Mouse (Mus musculus): ENCODE measurements at regions not wholly inside any gene's neighbourhood (a gene's known extent, or its start where the extent isn't known, plus 50 kb on each side); places are given as distances from the start of the nearest gene placed in this dataset.

DNA sequence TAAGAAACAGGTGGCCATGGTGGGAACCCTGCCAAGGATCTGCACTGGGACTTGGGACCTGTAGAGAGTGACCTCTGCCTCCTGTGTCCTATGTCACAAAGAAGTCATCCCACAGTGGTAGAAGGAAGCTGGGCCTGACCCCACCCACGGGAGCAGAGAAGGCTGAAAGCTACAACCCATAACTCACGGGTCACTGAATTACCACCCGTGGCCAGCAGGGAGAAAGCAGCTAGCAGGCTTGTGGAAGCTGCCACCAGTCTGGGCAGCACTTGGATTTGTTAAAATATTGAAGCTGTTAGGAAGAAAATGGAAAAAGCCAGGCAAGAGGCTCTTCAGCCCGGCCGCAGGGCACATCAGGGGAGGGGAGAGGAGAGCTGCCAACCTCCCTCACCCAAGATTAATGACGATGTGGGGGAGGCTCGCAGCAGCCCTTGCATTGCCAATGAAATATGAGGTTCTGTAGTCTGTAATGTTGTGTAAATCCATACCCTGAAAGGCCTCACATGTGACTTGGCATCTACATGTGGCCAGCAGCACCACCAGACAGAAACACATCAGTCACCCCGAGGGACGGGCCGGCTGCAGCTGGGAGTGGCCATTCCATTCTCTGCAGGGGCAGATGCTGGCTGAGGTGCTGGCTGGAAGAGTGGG, 94.5 kb downstream of the Olfm1 start:
- DNase-seq = no peak

DNA sequence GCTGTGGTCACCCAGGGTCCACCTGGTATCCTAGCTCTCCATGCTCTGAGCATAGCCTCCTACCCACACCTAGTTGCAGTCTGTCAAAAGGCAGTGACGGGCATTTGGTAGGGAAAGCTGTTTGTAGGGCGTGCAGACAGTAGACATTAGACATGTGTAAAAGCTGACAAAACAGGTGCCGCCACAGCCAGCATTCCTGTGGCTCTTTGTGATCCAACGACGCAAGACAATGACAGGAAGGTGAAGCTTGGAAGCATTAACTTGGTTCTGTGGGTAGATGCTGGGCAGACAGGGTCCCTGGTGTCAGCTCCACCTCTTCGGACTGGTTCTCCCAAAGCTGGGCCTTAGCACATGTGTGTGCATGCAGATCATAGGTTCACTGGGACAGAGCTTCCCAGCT, 96.5 kb downstream of the Olfm1 start:
- DNase-seq = no peak

DNA sequence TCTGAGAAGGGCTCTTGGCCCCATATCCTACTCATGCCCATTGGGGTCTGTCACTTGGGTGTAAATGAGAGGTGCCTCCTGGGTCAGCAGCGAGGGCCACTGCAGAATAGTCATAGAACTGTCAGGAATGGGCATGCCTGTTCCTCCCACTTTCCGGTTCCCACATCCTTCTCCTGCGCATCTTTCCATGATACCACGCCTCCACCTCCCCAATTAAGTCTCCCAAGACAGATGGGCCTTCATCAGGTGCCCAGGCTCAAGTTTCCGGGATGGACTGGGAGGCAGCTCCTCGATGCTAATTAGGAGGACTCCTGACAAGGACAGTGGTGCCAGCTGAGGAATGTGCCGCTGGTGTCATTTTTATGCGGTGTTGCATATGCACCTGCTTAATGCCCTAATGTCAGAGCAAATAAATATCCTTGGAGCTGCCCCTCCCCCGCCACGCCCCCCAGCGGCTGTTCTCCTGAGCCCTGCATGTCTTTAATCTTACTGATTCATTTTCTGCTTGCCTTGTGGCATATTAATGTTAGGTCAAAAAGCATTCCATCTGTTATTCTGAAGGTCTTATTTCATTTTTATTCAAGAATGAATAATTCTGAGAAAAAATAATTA, 97.2 kb downstream of the Olfm1 start:
- no peak for DNase-seq

DNA sequence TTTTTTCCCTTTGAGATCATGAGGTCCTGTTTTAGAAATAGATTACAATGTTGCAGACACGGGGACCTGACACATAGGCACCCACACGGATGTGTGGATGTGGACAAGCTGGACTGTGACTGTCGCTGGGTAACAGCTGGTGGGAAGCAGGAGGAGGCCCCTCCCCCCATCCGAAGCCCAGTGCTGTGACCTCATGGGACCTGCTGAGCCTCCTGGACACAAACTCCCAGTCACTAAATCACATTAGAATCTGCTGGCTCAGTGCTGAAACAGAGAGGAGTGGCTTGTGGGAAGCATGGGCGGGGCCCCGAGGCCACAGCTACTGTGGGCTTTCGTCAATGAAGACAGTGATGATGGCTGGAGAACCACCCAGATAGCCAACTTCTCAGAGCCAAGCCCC, 101.7 kb downstream of the Olfm1 start:
- DNase-seq = no peak

DNA sequence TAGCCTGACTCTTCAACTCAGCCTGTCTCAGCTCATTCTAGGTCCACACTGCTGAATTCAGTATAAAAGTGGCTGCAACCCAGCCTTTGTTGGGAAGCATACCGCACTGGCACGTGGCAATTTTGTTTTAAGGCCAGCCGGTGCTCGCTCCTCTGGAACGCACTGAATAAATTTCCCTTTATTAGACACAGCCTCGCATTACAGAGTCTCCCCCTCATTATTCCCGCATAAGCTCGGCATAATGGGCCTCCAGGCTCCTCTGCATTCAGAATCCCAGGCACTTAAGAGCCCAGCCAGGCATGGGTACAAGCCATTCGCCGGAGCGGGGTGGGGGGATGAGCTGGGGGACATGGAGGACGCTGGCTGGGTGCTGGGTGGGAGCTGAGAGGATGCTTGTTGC, 103.4 kb downstream of the Olfm1 start:
- no peak for DNase-seq

DNA sequence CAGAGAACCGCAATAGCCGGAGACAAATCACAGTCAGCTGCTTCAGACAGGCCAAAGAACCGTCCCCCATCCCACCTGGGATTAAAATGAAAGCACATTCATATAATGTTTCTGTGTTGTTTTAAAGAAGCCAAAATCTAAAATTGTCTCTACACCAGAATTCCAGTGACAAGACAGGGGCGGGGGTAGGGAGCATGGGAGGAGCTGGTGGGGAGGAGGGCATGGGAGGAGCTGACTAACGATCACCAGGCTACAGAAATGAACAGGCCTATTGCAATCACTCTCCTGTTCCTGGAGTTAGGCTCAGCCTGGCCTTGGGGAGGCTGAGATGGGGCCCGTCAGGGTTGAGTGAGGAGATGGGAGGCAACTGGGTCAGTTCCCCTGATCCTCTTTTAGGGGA, 105.9 kb downstream of the Olfm1 start:
- DNase-seq = no peak

DNA sequence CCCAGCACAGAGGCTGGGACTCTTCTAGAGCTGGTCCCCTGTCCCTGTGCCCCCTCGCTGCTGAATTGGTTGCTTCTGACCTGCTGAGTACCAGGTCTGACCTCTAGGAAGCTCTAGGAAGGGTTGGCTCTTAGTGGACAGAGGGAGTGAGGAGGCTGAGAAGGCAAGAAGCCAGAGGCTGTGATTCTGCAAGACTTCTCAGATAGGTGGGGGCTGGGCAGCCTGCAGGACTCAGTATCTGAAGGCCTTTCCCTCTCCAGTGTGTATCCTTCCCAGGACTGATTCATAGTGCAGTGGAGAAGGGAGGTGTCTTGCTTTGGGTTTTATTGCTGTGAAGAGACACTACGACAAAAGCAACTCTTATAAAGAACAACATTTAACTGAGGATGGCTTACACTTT, 106.6 kb downstream of the Olfm1 start:
- no peak for DNase-seq

DNA sequence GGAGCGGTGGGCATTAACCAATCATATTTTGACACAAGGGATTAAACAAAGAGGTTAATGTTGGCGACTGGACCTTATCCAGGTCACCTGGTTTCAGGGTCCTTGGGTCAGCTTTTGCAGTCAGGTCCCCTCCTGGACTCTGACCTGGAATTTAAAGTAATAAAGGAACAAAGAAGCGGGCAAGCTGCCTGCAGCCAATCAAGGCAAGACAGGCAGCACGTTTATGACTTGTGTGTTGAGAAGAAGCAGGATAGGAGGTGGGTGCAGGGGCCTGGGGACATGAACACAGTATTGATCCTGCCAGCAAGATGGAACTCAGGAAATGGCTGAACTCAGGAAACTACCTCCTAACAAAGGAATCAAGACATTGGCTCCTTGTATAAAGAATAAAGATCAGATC, 108.5 kb downstream of the Olfm1 start:
- no peak for DNase-seq

DNA sequence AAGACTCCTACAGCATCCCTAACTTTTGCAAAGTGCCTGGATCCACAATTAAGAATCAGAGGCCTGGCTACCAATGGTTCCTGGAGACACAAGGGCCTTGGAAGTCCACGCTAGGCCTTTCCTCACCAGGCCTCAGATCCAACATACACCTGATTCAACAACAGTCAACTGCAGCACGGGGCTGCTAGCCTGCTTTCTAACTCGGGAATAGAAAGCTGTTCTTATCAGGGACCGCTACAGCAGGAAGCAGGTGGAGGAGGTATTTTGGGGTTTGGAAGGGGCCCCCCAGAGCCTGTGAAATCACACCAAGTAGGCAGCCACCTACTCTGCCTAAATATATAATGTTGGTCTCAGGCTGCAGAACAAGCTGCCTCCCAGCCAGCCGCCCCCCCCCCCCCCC, 111.1 kb downstream of the Olfm1 start:
- DNase-seq = no peak

DNA sequence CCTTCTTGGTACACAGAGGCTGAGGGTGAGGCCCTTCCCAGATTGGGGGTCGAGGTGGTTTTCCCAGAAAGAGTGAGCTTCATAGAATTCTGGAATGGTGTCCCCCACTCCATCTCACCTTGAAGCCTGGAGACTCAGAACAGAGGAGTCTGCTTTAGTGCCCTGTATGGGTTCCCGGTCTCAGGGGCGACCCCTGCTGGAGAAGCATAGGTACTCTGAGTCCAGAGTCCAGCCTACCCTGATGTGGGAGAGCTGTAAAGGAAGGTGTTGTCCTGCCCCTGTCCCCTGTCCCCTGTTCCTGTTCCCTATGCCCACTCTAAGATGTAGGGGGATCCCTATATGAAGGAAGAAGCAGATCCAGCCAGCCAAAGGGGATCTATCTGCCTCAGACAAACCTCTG, 111.9 kb downstream of the Olfm1 start:
- DNase-seq = no peak

GRCm38 (mm10) chr2:28309122-28309521, 116.3 kb downstream of the Olfm1 start:
- no peak for DNase-seq

DNA sequence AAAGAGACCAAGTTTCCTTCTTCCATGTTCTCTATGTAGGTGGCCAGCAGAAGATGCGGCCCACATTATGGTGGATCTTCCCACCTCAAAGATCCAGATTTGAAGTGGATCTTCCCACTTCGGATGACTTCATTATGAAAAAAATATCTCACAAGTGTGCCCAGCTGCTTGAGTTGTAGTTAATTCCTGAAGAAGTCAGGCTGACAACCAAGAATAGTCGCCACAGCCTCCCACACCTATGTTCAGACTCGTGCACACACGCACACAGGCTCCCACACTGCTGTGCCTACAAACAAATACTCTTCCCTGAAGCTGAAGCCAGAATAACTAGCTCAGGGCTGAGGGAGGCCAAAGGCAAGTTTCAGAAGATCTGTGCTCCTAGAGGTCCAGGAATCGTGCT, 119.4 kb downstream of the Olfm1 start:
- DNase-seq = no peak

DNA sequence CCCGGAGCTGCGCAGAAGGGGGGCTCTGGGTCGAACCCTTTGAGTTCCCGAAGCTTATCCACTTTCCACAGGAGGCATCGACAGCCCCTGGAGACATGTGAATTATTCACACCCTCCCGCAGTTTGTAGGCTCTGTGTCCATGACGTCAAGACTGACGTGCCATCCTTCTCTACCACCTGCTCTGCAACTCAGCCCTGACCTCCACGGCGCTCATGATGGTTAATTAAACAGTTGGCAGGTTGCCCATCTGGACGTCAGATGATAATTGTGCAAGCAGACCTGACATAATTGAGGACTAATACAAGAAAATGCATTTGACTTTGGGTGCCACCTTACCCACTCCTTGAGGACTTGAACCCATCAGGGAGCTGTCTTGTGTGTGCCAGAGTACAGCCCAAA, 121.1 kb upstream of the Ppp1r26 start:
- peak; percentile 49 for DNase-seq

GRCm38 (mm10) chr2:28326056-28326455, 120.5 kb upstream of the Ppp1r26 start:
- DNase-seq = no peak

DNA sequence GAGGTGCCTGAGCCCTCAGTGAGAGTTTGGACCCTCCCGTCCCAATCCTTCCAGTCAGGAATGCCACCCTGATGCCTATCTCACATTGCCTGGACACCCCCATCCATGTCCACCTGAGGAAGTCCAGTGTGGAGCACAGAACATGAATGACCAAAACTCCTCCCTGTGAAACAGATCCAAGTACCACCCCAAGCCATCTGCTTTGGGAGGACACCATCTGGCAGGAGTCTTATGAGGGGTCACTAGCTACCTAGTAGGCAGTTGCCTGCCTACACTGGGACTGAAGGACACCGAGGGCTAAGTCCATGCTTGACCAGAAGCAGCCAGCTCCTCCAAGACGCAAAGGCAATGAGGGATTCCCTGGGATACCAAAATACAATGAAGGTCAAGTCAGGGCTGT, 119.9 kb upstream of the Ppp1r26 start:
- DNase-seq = peak; percentile 62

DNA sequence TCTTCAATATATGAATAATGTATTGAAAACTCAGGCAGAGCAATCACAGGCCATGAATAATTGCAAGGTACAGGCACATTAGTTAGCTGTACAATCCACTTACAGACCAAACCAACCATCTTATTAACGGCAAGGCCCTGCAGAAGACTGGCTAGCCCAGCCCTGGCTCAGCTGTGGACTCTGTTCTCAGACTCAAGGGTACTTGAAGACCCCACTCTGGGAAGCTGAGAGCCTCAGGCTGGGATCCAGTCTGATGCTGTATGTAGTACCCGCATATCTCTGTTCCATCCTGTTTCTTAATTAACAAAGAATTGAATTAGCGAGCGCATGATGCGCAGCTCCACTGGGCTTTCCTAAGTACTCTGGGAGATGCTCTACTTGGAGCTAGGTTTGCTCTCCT, 117.5 kb upstream of the Ppp1r26 start:
- DNase-seq = no peak

DNA sequence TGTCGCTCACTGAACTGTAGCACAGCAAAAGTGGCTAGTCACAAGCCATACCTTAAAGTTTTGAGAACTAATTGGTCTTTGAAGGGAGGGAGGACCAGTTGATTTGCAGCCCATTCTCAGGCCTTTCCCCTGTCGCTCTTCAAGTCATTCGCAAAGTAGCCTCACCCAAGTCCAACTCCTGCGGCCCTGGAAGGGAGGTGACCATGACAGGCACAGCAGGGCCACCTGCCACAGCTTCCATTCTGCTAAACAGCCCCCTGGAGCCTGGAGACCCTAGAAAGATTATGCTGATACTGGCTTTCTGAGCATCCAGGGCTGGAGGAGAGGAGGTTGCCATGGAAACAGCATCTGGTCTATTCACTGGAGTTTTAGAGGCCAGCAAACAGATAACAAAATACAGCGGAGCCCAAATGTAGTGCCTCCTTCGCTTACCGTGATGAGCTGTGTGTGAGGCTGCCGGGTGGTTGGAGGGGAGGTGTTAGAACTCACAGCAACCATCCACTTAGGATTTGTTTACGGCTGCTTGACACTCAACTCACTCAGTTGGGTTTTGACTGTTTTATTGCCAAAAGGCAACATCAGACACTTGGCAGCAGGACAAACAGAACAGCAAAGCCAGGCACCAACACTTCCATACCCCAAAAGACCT, 111.3 kb upstream of the Ppp1r26 start:
- DNase-seq = no peak

DNA sequence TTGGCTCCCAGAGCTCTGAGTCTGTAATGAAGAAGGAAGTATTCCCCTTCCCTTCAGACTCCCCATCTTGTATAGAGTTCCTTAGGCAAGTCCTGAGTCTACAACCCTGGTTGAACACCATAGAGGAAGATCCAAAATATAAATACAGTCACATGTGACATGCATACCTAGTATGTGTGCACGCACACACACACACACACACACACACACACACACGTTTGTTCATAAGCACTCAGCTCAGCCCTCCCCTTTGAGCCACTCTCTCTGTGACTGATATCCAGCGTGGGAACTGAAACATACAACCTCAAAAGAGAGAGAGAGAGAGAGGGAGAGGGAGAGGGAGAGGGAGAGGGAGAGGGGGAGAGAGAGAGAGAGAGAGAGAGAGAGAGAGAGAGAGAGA, 110.8 kb upstream of the Ppp1r26 start:
- no peak for DNase-seq

DNA sequence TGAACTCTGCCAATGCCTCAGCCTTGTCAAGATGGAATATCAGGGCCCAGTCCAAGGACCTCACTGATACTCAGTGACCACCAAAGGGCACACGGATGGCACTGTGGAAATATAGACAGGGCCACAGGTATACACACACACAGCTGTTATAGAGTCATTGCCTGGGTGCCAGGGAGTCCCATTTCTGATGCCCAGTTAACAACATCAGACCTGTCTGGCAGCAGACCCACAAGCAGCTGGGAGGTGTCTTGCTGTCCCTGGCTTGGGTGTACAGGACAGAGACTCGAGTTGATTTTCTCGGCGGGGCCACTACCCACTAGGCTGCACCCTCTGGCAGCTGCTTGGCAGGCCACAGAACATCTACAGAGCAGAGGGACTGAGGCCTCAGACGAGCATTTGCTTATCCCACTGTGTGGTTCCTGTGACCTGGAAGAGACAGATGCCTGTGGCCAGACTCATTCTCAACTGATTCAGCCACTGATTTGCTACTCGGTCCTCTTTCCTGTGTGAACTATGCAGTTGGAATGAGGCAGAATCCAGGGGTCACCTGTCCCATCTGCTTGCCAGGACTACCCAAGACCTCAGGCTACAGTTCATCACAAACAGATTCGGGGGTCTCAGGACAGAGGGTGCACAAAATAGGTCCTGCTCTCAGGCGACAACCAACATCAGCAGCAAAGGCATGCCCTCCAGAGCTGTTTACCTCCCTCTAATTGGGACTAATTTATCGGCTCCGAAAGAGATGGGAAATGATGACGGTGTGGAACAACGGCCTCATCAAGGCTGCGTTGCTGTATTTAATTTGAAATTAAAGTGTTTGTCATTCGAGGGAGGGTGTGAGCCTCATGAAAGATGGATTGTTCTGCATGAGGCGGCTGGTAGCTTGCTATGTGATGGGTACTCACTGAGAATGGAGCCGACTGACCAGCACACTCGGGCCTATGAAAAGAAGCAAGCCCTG, 110.0 kb upstream of the Ppp1r26 start:
- no peak for DNase-seq

DNA sequence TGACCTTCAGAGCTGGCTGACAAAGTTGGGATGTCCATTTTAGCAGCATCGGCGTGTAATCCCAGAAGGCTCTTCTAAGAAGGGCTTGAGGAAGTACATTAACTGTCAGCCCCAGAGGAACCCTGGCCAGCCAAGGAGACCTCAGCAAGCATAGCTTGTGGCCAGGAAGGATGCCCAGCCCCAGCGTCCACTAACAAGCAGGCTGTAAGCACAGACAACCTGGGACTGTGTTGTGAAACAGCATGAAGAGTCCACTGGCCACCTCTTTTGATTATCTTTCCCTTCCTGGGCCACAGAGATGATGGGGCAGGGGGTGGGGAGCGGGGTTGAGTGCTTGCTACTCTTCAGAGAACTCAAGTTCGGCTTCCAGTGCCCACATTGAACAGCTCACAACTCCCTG, 109.0 kb upstream of the Ppp1r26 start:
- DNase-seq = no peak

- DNase-seq = no peak
Measured at GRCm38 (mm10) chr2:28341304-28341703, 105.3 kb upstream of the Ppp1r26 start.

DNA sequence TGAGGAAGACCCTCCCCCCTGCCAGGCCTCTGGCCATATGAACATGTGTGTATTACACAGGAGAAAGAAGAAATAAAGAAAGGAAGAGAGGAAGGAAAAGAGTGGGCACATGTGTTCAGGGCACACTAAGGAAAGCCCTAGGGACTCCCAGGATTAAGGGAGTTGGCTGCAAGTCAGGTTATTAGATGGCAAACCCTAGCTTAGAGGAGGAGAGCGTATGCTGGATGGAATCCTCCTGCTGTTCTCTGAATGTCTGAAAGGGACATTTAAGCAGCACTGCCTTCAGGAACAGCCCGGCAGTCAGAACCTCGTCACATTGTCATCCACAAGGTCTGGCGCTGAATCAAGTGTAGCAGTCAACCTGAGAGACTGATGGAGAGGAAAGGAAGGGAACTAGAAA, 98.1 kb upstream of the Ppp1r26 start:
- no peak for DNase-seq

GRCm38 (mm10) chr2:28349911-28350310, 96.7 kb upstream of the Ppp1r26 start:
- no peak for DNase-seq

GRCm38 (mm10) chr2:28351445-28351844, 95.2 kb upstream of the Ppp1r26 start:
- DNase-seq = no peak
